Mouse (Mus musculus): ENCODE data around the gene Ppia.
A peak's percentile ranks its signal among the peaks of the same experiment; 100 is the strongest.
"Not testable (repeated sequence)": the region's sequence is repeated elsewhere in the genome, so short reads cannot be mapped to it uniquely, and the experiment has no call there.

The Ppia gene

DNA sequence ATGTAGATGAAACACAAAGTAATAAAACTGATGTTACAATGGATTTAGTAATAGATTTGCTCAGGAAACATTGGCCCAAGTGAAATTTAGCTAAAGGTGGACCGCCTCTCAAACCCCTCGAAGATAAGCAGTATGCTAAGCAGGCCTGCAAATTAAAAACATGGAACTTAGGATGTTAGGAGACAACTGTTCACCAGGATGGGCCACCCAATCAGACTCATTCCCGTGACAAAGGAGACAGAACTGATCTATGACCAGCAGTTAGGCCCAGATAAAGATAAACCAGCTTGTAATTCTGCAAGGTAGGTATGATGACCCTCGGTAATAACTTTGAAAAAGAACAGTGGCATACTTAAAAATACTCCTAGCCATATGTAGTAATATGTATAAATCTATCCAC is 27.9 kb downstream of the Ppia start:
- no peak for DNase-seq

DNA sequence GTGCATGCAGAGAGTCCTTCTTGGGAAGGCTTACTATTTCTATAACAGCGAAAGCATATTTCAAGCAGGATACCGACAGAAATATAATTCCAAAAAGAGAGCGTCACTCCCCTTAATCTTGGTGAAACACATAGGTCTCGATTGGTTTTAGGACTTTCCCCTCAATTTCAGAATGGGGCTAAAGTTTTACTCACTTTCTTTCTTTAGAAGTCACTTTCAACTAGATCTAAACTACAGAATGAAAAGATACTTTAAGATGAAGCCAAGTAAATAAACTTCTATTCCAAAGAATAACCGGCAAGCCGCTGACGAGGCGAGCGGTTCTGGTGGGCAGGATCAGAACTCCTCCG is 28.5 kb downstream of the Ppia start:
- no peak for DNase-seq

DNA sequence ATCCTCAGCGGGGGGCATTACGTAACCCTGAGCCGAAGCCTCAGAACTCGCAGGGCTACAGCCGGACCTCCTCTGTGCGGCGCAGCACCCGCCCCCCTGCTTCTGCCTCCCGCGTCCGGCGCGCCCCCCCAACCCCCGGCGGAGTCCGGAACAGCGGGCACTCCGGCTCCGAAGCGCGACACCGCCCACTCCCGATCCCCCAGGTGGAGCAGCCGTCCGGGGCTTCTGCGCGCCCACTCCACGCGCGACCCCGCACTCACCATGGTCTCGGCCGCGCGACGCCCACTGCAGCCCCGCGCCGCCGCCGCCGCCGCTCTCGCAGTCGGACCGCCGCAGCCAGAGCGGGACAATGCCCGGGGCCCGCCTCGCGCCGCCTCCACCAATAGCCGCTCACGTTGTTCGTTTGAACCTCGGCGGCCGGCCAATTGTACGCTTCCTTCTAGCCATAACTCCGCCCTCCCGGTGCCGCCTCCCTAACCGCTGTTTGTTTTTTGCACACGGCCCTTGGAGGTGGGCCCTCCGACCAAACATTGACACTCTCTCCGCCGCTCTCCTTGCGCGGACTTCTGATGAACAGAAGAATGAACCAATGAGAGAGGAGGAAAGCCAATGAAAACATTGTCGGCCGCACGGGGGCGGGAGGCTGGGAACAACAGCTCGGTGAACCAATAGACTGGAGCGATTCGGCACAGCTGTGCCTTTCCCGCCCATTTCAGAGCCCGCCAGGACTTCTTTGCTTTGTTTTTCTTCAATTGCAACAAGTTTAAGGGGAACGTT is 29.0 kb downstream of the Ppia start, which contains the start of gene H2afv:
Gene H2afv (minus strand): TSS at position 367 of the 777 bp plus-strand sequence.
- peak; percentile 99 for DNase-seq

DNA sequence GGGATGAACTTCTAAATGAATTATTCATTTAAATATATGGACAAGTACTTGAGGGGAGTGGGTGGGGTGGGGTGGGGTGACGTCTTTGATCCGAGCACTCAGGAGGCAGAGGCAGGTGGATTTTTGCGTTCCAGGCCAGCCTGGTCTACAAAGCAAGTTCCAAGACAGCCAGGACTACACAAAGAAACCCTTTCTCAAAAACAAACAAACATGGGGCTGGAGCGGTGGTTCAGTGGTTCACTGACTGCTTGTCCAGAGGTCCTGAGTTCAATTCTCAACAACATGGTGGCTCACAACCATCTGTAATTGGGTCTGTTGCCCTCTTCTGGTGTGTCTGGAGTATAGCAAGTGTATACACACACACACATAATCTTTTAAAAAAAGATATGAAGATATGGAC is 30.2 kb downstream of the Ppia start:
- no peak for DNase-seq

DNA sequence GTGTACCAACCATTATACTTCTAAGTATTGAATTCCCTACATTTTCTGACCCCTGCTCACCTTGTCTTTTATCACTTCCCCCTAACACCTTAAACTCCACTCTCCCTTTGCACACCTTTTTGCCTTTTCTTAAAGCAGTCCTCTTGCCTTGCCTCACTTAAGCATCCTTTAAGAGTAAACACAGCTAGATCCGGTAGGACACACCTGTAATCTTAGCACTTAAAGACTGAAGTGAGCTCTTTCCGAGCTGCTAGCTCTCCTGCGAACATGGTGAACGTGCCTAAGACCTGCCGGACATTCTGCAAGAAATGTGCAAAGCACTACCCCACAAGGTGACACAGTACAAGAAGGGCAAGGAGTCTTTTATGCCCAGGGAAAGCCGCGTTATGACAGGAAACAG is 30.7 kb downstream of the Ppia start:
- DNase-seq = peak in 1 of 2 experiments; percentile 10

DNA sequence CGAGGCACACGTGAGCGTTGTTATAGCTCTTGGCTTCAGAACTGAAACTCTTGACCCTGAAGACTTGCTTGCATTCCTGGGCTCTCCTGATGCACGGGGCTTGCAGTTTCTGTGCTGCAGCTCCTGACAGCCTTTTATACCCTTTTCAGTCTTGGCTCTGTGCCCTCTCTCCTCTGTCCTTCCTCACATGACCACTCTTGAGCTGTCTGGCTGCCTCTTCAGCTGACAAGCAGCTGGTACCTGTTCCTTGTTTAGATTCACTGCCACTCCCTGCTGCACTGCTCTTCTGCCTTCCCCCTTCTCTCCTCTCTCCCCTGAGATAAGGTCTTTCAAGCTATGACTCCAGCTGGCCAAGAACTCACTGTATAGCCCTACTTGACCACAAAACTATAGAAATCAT is 32.2 kb downstream of the Ppia start:
- DNase-seq = no peak

DNA sequence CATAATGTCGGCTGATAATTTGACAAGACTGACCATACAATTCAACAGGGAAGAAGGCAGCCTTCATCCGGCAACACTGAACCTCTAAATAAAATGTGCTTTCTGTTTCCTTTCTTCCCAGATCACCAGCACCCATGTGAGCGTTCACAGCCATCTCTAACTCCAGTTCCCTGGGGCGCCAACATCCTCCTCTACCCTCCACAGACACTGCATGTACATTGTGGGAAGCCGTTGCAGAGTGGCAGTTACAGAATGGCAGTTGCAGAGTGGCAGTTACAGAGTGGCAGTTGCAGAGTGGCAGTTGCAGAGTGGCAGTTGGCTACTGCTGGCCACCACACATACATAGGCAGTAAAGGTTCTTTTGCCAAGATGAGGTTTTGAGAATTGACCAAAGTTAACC is 32.9 kb downstream of the Ppia start:
- DNase-seq = not testable (repeated sequence)

DNA sequence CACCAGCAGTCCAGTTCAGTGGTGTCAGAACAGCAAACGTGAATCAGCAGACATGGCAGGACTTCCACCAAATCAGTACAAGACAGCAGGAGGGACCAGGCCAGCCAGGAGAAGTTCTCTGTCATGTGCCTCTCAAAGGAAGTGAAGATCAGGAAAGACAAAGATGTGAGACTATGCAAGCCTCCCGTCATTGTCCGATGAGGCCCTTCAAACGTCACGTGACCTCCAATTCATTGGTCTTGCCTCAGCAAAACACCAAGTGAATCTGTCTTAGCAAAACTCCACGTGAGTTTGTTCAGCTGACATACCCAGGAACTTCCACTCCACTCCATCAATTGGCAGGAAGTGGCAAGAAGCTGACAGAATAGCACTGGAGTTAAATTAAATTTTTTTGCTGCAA is 40.8 kb downstream of the Ppia start:
- no peak for DNase-seq

DNA sequence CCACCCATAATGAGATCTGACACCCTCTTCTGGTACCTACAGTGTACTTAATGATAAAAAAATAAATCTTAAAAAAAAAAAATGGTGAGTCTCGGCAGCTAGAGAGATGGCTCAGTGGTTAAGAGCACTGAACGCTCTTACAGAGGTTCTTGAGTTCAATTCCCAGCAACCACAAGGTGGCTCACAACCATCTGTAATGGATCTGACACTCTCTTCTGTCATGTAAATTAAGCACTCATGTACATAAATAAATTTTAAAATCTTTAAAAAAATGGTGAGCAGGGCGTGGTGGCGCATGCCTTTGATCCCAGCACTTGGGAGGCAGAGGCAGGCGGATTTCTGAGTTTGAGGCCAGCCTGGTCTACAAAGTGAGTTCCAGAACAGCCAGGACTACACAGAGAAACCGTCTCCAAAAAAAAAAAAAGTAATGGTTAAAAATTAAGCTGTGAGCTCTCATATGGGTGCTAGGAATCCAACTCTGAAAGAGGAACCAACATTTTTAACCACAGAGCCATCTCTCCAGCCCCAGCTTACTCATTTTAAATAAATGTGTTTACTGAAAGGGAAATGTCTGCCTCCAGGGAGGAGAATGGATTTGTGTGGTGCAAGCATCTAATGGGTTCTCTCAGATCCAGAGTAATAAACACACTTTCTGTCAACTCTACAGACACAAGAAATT is 48.1 kb downstream of the Ppia start:
- no peak for DNase-seq

DNA sequence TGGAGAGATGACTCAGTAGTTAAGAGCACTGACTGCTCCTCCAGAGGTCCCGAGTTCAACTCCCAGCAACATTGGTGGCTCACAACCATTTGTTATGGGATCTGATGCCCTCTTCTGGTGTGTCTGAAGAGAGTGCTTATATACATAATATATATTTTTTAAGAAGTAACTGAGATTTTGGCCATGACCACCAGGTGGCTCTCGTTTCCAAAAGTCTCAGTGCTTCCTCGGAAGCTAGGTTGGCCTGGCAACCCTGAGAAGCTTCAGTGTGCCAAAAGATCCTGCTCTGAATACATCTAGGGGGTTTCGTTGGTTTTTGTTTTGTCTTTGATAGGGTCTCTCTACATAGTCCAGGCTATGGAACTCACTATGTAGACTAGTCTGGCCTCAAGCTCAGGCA is 49.9 kb downstream of the Ppia start:
- DNase-seq = peak; percentile 49 to 65

DNA sequence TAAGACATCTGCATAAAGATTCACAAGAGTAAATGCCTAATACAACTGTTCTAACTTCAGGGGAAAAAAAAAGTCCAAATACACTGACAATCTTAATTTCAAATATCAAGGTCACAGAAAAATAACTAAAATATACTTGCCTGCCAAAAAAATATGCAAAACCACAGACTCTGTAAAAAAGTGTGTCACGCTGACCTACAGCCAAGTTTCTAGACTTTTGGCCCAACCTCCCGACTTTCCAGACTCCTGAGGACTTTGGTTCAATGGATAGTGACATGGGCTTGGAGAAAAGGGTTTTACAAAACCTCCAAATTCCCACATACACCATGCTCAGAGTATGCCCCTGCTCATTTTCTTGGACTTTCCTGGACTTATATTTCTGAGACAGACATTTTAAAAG is 53.3 kb downstream of the Ppia start:
- DNase-seq = no peak

All from lung, adult 18-20 months (tissue).